Mouse (Mus musculus) myocyte (in vitro differentiated cells): Measurements from ENCODE around the gene BC049352.

Experiments
- E2F4 ChIP-seq: IDR thresholded peaks from one replicate; pipeline ENCODE4 v1.6.1; 2011; ENCODE audit warnings: mild to moderate bottlenecking, control low read depth, moderate library complexity; ENCODE audit not compliant: insufficient read depth
- MAX ChIP-seq: IDR thresholded peaks from one replicate; pipeline ENCODE4 v1.6.1; 2011; ENCODE audit warnings: low read depth, mild to moderate bottlenecking, control low read depth
- POLR2A ChIP-seq: IDR thresholded peaks from one replicate; pipeline ENCODE4 v1.6.1; 2011; ENCODE audit warnings: low read depth, mild to moderate bottlenecking, control low read depth, moderate library complexity; ENCODE audit not compliant: insufficient read length
- SRF ChIP-seq: IDR thresholded peaks from one replicate; pipeline ENCODE4 v1.6.1; 2011; ENCODE audit warnings: low read depth; ENCODE audit not compliant: control insufficient read depth, insufficient read length

GRCm38 (mm10) chr9:45212001-45212400, 30.2 kb downstream of the BC049352 start:
- TF ChIP-seq POLR2A (no peak), SRF (no peak), E2F4 (no peak), MAX (no peak)
